Mouse (Mus musculus) frontal cortex, postnatal 25 days (tissue): Measurements from ENCODE around the gene Stim2.

Source experiments
- DNase-seq, 2 experiments: peaks; one replicate each; pipeline ENCODE4 v3.0.0; 2022; ENCODE audit warnings: low spot score in 2 of 2

Stim2 gene

GRCm38 (mm10) chr5:54116538-54116937, 118.2 kb downstream of the Stim2 start:
- no peak for DNase-seq

- no peak for DNase-seq
Observed at GRCm38 (mm10) chr5:54118410-54119212, 120.3 kb downstream of the Stim2 start.

GRCm38 (mm10) chr5:54148091-54148795, 149.9 kb downstream of the Stim2 start:
- DNase-seq, result no peak

- no peak for DNase-seq
Observed at GRCm38 (mm10) chr5:54154503-54155226, 156.4 kb downstream of the Stim2 start.

GRCm38 (mm10) chr5:54155227-54155776, 157.0 kb downstream of the Stim2 start:
- DNase-seq, result no peak

- DNase-seq, result no peak
Observed at GRCm38 (mm10) chr5:54155916-54156315, 157.6 kb downstream of the Stim2 start.

- DNase-seq, result no peak
Observed at GRCm38 (mm10) chr5:54156944-54157527, 158.7 kb downstream of the Stim2 start.

GRCm38 (mm10) chr5:54158230-54158629, 159.9 kb downstream of the Stim2 start:
- DNase-seq, result no peak

- DNase-seq, result no peak
Observed at GRCm38 (mm10) chr5:54159156-54159793, 161.0 kb downstream of the Stim2 start.

- DNase-seq, result no peak
Observed at GRCm38 (mm10) chr5:54160561-54160960, 162.3 kb downstream of the Stim2 start.

GRCm38 (mm10) chr5:54163890-54164289, 165.6 kb downstream of the Stim2 start:
- no peak for DNase-seq
